Mouse (Mus musculus) G1E-ER4 (cell line): ENCODE results near the gene Peak1. TPM values are rescaled to one million over a fixed set of nuclear protein-coding genes. Genes with fewer than 3 reads are reported as not detected.

Source experiments
- GATA1 ChIP-seq: IDR thresholded peaks from one replicate; pipeline ENCODE4 v1.8.0; 2012; ENCODE audit warnings: low read length, inconsistent platforms
- polyA plus RNA-seq: library from polyadenylated mRNA; stranded (reverse); fragments of >175 nt; gene quantifications from 2 replicates; pipeline ENCODE4 v1.2.3, GENCODE M21; 2012

Peak1 gene
- polyA plus RNA-seq, result 1.8 and 3.9 TPM in 2 replicates

- no peak for TF ChIP-seq GATA1
Measured at GRCm38 (mm10) chr9:56417948-56418737, at the start of gene Peak1, which contains the start of gene Hmg20a. TSS of gene Peak1 (minus strand) at chr9:56418067. TSS of gene Hmg20a (plus strand) at chr9:56418609.

- TF ChIP-seq GATA1, result no peak
Measured at GRCm38 (mm10) chr9:56466251-56466650, 48.4 kb upstream of the Peak1 start.

DNA sequence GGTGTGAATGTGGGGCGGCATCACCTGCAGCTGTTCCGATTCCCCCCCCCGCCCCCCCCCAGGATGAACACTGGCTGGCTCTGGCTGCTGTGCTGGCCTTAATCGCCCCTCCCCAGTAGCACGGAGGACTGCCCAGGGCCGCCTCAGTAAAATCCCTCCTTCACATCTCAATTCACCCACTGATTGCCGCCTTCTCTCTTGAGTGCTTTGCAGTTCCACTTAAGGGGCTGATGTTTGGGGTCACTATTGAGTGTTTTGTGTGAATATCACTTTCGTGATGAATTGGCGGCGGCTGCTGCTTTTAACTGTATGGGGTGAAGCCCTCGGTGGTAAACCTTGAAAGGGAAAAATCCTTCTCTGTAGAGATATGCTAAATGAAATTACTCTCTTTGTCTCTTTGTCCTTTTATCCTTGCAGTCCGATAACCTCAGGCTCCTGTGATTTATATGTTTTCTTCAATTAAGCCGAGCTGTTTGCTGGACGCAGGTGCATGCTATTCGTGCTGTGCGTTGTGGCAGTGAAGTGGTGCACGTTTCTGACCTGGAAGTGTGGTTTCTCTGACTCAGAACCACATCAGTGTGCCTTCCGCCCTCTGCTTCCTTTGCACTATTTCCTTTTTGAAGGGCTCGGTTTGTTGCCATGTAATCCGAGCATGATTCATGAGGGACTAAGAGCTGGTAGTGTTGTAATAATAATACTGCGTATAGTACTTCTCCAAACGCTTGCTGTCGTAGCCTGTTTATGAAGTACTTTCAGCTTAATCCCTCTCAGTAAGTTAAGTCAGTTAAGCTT, 47.2 kb upstream of the Peak1 start:
- TF ChIP-seq GATA1, result no peak

- TF ChIP-seq GATA1, result no peak
Measured at GRCm38 (mm10) chr9:56463686-56464515, 46.0 kb upstream of the Peak1 start.

DNA sequence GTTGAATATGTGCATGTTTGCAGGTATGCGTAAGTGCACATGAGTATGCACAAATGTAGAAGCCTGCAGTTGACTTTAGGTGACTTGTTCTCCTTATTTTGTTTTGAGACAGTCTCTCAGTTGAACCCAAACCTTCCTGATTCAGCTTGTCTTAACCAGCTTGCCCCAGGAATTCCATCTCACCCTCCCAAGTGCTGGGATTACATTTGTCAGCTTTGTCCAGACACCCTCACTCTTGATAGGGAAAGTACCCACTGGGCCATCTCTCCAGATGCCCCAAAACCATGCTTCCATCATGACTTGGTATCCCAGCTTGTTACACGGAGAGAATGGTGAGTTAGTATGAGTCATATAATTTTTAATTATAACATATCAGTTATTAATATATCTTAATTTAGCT, 45.2 kb upstream of the Peak1 start:
- TF ChIP-seq GATA1, result no peak

- no peak for TF ChIP-seq GATA1
Measured at GRCm38 (mm10) chr9:56462606-56463005, 44.7 kb upstream of the Peak1 start.

GRCm38 (mm10) chr9:56460987-56461386, 43.1 kb upstream of the Peak1 start:
- TF ChIP-seq GATA1, result no peak

- no peak for TF ChIP-seq GATA1
Measured at GRCm38 (mm10) chr9:56456426-56456825, 38.6 kb upstream of the Peak1 start.

DNA sequence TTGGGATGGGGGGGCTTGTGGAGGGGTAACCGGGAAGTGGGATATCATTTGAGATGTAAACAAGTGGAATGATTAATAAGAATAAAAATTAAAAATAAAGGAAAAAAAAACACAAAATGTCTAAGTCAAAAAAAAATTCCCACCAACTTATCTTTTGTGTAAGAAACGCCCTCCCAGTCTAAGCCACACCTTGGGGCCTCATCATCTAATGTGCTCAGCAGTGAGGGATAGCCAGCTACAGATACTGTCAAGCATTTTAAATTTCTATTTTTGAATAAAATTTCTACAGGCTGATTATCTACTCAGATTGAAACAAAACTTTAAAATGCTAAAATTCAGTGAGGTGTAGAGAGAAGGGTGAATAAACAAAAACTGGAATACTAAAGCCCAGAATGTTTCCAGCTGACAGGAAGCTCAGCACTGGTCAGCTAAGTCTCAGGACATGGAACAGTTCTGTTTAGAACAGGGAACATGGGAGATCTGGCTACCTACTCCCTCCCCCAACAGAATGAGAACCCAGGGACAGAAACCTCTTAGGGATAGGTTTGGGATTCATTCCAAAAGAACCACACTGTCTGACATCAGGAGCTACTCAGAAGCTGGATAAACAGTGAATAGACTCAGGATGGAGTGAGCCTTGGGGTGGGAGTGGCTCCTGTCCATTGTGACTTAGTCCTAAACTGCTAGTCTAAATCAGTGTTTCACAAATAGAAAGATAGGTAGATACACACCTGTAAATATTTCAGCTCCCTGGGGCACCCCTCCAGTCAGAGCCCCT, 35.4 kb upstream of the Peak1 start:
- no peak for TF ChIP-seq GATA1

GRCm38 (mm10) chr9:56451570-56451969, 33.7 kb upstream of the Peak1 start:
- no peak for TF ChIP-seq GATA1

GRCm38 (mm10) chr9:56439699-56440098, 21.8 kb upstream of the Peak1 start:
- TF ChIP-seq GATA1, result no peak

DNA sequence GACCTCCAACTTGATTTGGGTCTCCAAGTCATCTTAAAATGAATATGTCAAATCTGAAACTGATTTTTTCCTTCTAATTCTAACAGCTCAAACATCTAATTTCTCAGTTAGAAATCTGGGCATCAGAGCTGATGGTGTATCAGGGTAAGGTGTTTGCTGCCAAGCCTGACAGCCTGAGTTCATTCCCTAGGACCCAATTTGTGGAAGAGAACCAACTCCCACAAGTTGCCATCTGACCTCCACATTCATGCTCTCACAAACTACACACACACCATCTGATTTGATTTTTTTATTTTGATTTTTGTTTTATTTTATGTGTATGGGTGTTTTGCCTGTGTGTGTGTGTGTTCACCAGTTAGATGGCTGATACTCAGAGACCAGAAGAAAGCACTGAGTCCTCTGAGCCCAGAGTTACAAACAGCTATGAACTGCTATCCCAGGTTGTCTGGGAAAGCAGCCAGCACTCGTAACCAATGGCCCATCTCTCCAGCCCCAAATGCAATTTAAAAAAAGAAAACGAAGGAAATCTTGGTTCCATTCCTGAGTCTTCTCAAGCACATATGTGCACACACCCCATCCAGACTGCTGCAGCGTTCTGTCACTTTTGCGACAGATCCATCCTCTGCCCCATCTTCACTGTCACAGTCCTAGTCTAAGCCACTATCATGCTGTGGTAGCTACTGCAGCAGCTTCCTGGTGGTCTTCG, 18.1 kb upstream of the Peak1 start:
- no peak for TF ChIP-seq GATA1

DNA sequence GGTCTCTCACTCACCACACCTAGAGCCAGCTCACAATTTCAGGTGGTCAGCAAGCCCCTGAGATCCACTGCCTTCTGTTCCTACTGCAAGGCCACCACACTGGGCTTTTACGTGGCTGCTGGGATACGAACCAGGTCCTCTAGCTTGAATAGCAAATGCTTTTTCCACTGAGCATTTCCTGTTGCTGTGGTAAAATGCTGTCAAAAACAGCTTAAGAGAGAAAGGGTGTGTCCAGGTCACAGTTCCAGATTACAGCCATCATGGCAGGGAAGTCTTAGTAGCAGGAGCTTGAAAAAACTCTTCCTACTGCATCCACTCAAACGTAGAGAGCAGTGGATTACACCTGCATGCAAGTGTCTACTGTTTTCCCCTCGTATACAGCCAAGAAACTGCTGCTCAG, 7.0 kb upstream of the Peak1 start:
- TF ChIP-seq GATA1, result no peak

DNA sequence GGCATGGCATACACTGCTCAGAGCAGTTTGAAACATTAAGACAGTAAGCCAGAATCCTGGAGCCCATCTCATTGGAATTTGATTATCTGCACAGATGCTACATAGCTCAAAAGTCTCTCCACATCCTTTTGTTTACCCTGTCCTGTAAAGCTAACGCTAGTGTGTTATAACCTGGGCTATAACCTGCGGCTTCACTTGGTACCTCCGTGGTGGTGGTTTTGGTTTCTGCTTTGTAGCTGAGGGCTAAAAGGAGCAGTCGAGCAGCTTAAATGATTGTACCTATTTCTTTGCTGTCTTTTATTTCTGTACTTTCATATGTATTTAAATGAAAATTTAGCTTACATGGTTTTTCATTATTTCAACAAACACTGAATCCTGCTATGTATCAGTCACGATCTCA, 4.1 kb upstream of the Peak1 start:
- no peak for TF ChIP-seq GATA1

GRCm38 (mm10) chr9:56420892-56421601, 3.2 kb upstream of the Peak1 start:
- TF ChIP-seq GATA1, result no peak
